Mouse (Mus musculus) limb, embryonic 12.5 days (tissue): ENCODE measurements around the gene Npc1l1. TPM values are rescaled to one million over a fixed set of nuclear protein-coding genes. Genes with fewer than 3 reads are reported as not detected.

Experiments
- ATAC-seq: fragments of 200-750 bp; cut with Nextera tagmentation; 2 replicates; pipeline ENCODE4 v1.8.0; 2017; ENCODE audit warnings: low read depth, moderate TSS enrichment; ENCODE audit not compliant: insufficient number of reproducible peaks, insufficient read depth, low FRiP score, low TSS enrichment
- H3K27ac ChIP-seq: fragments of 300-500 bp; sonication (generic); 2 replicates; pipeline ENCODE4 v1.5.1; 2016; ENCODE audit warnings: mild to moderate bottlenecking, moderate library complexity
- H3K27me3 ChIP-seq: fragments of 300-500 bp; sonication (generic); 2 replicates; pipeline ENCODE4 v1.6.1; 2016; ENCODE audit warnings: mild to moderate bottlenecking, moderate library complexity
- H3K36me3 ChIP-seq: fragments of 300-500 bp; sonication (generic); 2 replicates; pipeline ENCODE4 v1.6.1; 2016; ENCODE audit warnings: mild to moderate bottlenecking, moderate library complexity
- H3K4me1 ChIP-seq: fragments of 300-500 bp; sonication (generic); replicated peaks from 2 replicates; pipeline ENCODE4 v1.6.1; 2016
- H3K4me2 ChIP-seq: fragments of 300-500 bp; sonication (generic); 2 replicates; pipeline ENCODE4 v1.6.1; 2016; ENCODE audit warnings: mild to moderate bottlenecking, moderate library complexity
- H3K4me3 ChIP-seq: fragments of 300-500 bp; sonication (generic); replicated peaks from 2 replicates; pipeline ENCODE4 v1.5.1; 2016; ENCODE audit warnings: mild to moderate bottlenecking
- H3K9ac ChIP-seq: fragments of 300-500 bp; sonication (generic); replicated peaks from 2 replicates; pipeline ENCODE4 v1.6.1; 2016; ENCODE audit warnings: mild to moderate bottlenecking, moderate library complexity
- H3K9me3 ChIP-seq: fragments of 300-500 bp; sonication (generic); 2 replicates; pipeline ENCODE4 v1.6.1; 2016; ENCODE audit warnings: mild to moderate bottlenecking, moderate library complexity
- polyA plus RNA-seq: library from polyadenylated mRNA; unstranded; fragments of >200 nt; fragmentation: Nextera tagmentation; extraction: Ambion mirVana; gene quantifications from 2 replicates; pipeline ENCODE4 v1.2.1, GENCODE M21; 2016

Npc1l1 gene
- polyA plus RNA-seq, 1 experiment from 2014 or later: not detected

GRCm38 (mm10) chr11:6161549-6161948, 68.4 kb downstream of the Npc1l1 start:
- ATAC-seq: no peak
- no peaks in the 10 kb centered on the region for H3K36me3 ChIP-seq
- no peaks in the 10 kb centered on the region for H3K27me3 ChIP-seq
- H3K27ac ChIP-seq: no peak overlapping the region
- H3K4me1 ChIP-seq: peaks cover 4% of the 10 kb centered on the region
- no peaks in the 10 kb centered on the region for H3K9me3 ChIP-seq
- no peak overlapping the region for H3K9ac ChIP-seq
- H3K4me3 ChIP-seq: no peak overlapping the region
- H3K4me2 ChIP-seq: no peak overlapping the region

Other genes with a start within 250 kb of the Npc1l1 start
- gene Camk2b, start 163.8 kb downstream of the Npc1l1 start, polyA plus RNA-seq: 0.74 and 0.91 TPM in 2 replicates
- gene A730071L15Rik, start 30.1 kb downstream of the Npc1l1 start, polyA plus RNA-seq: 0.42 and 0.65 TPM in 2 replicates
- gene Nudcd3, start 29.7 kb downstream of the Npc1l1 start, polyA plus RNA-seq: 49.4 and 51.3 TPM in 2 replicates
- gene Ddx56, start 37.6 kb upstream of the Npc1l1 start, polyA plus RNA-seq: 108 and 112 TPM in 2 replicates
- 106 and 112 TPM in 2 replicates for gene Tmed4, start 44.7 kb upstream of the Npc1l1 start, polyA plus RNA-seq
- 94.0 and 96.8 TPM in 2 replicates for gene Ogdh, start 61.5 kb upstream of the Npc1l1 start, polyA plus RNA-seq
- 10.3 and 10.4 TPM in 2 replicates for gene Zmiz2, start 158.9 kb upstream of the Npc1l1 start, polyA plus RNA-seq
- gene Ppia, start 185.3 kb upstream of the Npc1l1 start, polyA plus RNA-seq: 5,590 and 5,882 TPM in 2 replicates
- gene H2afv, start 214.3 kb upstream of the Npc1l1 start, polyA plus RNA-seq: 763 and 824 TPM in 2 replicates
- gene Purb, start 245.8 kb upstream of the Npc1l1 start, polyA plus RNA-seq: 22.6 TPM in 2 replicates